Mouse (Mus musculus) bone marrow, adult 2 months (tissue): Measurements from ENCODE around the gene Cipc. TPM values are rescaled to one million over a fixed set of nuclear protein-coding genes. Genes with fewer than 3 reads are reported as not detected.

Experiments used
- H3K27ac ChIP-seq: fragments of 200-500 bp; 2 replicates; pipeline ENCODE4 v1.5.1; 2012; ENCODE audit warnings: low read depth, mild to moderate bottlenecking, control low read depth, inconsistent platforms, low read length; ENCODE audit not compliant: control insufficient read depth, poor library complexity, insufficient read depth
- H3K4me1 ChIP-seq: fragments of 200-500 bp; 2 replicates; pipeline ENCODE4 v1.6.1; 2011; ENCODE audit warnings: low read length; ENCODE audit not compliant: control insufficient read depth, insufficient read depth
- H3K4me3 ChIP-seq: fragments of 200-500 bp; replicated peaks from 2 replicates; pipeline ENCODE3; 2011; ENCODE audit warnings: mild to moderate bottlenecking, low read depth, low read length, control low read depth; ENCODE audit not compliant: control insufficient read depth
- CTCF ChIP-seq: fragments of 200-500 bp; IDR thresholded peaks from 2 replicates; pipeline ENCODE4 v1.5.1; 2011; ENCODE audit warnings: low read length, control low read depth; ENCODE audit not compliant: control insufficient read depth, insufficient read depth
- POLR2A ChIP-seq: fragments of 200-500 bp; IDR thresholded peaks from 2 replicates; pipeline ENCODE4 v1.6.1; 2011; ENCODE audit warnings: low read depth, mild to moderate bottlenecking, control low read depth, low read length, borderline replicate concordance; ENCODE audit not compliant: control insufficient read depth
- WGBS: fragments of 180-500 bp; shearing (Covaris S2); methylation state at CpG from one replicate; pipeline ENCODE4 v1.1.7; 2018; 5-methylcytosine and 5-hydroxymethylcytosine counted together
- polyA plus RNA-seq: library from polyadenylated mRNA; stranded (reverse); fragments of >200 nt; gene quantifications from 2 replicates; pipeline ENCODE4 v1.2.4, GENCODE M21; 2011; ENCODE audit warnings: low replicate concordance; ENCODE audit not compliant: missing spikeins, insufficient read depth, insufficient read length

Gene Cipc
- polyA plus RNA-seq, 1 experiment = 5.5 TPM

GRCm38 (mm10) chr12:86974387-86975288 lies 27.8 kb downstream of the Cipc start:
- Histone ChIP-seq H3K4me3 (no peak overlapping the region), H3K27ac (no peak overlapping the region), H3K4me1 (no peaks in the 10 kb centered on the region)
- WGBS = 14% methylated on average over 40 of the region's 40 CpGs
- TF ChIP-seq POLR2A (no peak), CTCF (peak; percentile 68)

GRCm38 (mm10) chr12:86975761-86976160 lies 28.9 kb downstream of the Cipc start:
- no peaks in the 10 kb centered on the region for H3K4me1 ChIP-seq
- H3K27ac ChIP-seq = no peak overlapping the region
- TF ChIP-seq CTCF (no peak), POLR2A (no peak)
- no peak overlapping the region for H3K4me3 ChIP-seq
- 41% methylated on average over 10 of the region's 10 CpGs for WGBS

GRCm38 (mm10) chr12:86976511-86977168 lies 29.8 kb downstream of the Cipc start:
- Histone ChIP-seq H3K4me1 (no peaks in the 10 kb centered on the region), H3K4me3 (no peak overlapping the region), H3K27ac (no peak overlapping the region)
- TF ChIP-seq CTCF (0 out of 2 replicates have a peak, but pooled peaks have one; percentile 4), POLR2A (no peak)
- WGBS = 51% methylated on average over 6 of the region's 6 CpGs

GRCm38 (mm10) chr12:86977833-86978232 lies 31.0 kb downstream of the Cipc start:
- Histone ChIP-seq H3K4me1 (no peaks in the 10 kb centered on the region), H3K4me3 (no peak overlapping the region), H3K27ac (no peak overlapping the region)
- WGBS = 32% methylated on average over 15 of the region's 15 CpGs
- TF ChIP-seq CTCF = no peak
- no peak for TF ChIP-seq POLR2A

- no peak overlapping the region for H3K4me3 ChIP-seq
- peak; percentile 30; the same call in 1 of the 2 replicates for TF ChIP-seq CTCF
- no peak for TF ChIP-seq POLR2A
- no peaks in the 10 kb centered on the region for H3K4me1 ChIP-seq
- no peak overlapping the region for H3K27ac ChIP-seq
- WGBS = 30% methylated on average over 9 of the region's 9 CpGs
Measured at GRCm38 (mm10) chr12:86981180-86981579, 34.3 kb downstream of the Cipc start.

- H3K27ac ChIP-seq = no peak overlapping the region
- no peak overlapping the region for H3K4me3 ChIP-seq
- TF ChIP-seq POLR2A (no peak), CTCF (no peak)
- WGBS = 6% methylated on average over 28 of the region's 28 CpGs
- H3K4me1 ChIP-seq = no peaks in the 10 kb centered on the region
Measured at GRCm38 (mm10) chr12:86983470-86984193, 36.8 kb downstream of the Cipc start.

- no peaks in the 10 kb centered on the region for H3K4me1 ChIP-seq
- TF ChIP-seq POLR2A = no peak
- no peak for TF ChIP-seq CTCF
- WGBS = 6% methylated on average over 6 of the region's 6 CpGs
Measured at GRCm38 (mm10) chr12:86984194-86984555, 37.3 kb downstream of the Cipc start.

GRCm38 (mm10) chr12:86986562-86986961 lies 39.7 kb downstream of the Cipc start:
- no peak overlapping the region for H3K27ac ChIP-seq
- H3K4me3 ChIP-seq = no peak overlapping the region
- 54% methylated on average over 4 of the region's 4 CpGs for WGBS
- TF ChIP-seq CTCF (no peak), POLR2A (no peak)
- no peaks in the 10 kb centered on the region for H3K4me1 ChIP-seq

More at GRCm38 (mm10) chr12:86984194-86984555, 37.3 kb downstream of the Cipc start:
- Histone ChIP-seq H3K27ac (no peak overlapping the region), H3K4me3 (no peak overlapping the region)
